13 mouse cellular contexts compared by ENCODE assay signal in the genomic region with DNA sequence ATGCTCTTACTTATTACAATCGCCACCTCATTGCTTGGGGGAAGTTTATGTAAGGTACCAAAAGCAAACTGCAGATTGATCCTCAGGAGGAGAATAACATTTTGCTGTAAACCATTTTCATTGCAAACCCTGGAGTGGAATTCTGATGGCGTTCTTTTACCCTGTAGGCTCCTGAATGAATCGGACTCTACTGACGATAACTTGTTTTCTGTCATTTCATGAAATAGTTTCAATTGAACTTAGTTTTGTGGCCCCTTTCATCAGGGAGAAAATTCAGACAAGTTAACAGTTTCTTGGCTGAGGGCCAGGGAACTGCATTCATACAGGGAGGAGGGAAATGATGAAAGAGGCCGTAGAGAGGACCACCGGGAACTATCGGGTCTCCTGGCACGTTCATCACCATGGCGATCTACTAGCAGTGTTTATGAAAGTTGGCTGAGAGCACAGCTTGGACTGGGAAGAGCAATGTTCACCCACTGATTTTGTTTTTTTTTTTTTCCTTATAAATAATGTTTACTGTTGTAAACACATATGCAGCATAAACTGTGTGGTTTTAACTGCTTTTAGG.
A peak's percentile ranks its signal among the peaks of the same experiment; 100 is the strongest.
DNase-seq lines count a peak whose midpoint lies in the region; ATAC-seq lines count a peak whose summit lies in the region.
"Had no signal": no experiment of that assay in that cellular context is flagged by ENCODE, and none has a peak within 500 bp of the region (broad histone marks: within the 10 kb centered on the region; RNA-seq: fewer than 3 reads in every experiment).

No protein-coding gene starts in this region.

- H3K36me3 ChIP-seq in kidney, embryonic 16.5 days (ENCODE audit: insufficient read depth, low read length) = no peaks in the 10 kb centered on the region
- H3K36me3 ChIP-seq in forebrain, embryonic 15.5 days = no peaks in the 10 kb centered on the region
- H3K36me3 ChIP-seq in limb, embryonic 15.5 days = no peaks in the 10 kb centered on the region
- H3K36me3 ChIP-seq: G1E; liver, embryonic 15.5 days had no signal

- intact Hi-C loops in gastrocnemius, postnatal 36 days (cut with DNase I) = no loop called here

- 0 out of 2 replicates have a peak overlapping the region, but pooled peaks have one; percentile 23 for H3K4me2 ChIP-seq in kidney, embryonic 16.5 days (replicated peaks; ENCODE audit: low read depth, low read length)
- H3K4me2 ChIP-seq in forebrain, embryonic 15.5 days (replicated peaks) = no peak overlapping the region
- H3K4me2 ChIP-seq in limb, embryonic 15.5 days = 0 out of 2 replicates have a peak overlapping the region, but pooled peaks have one; percentile 3
- H3K4me2 ChIP-seq: liver, embryonic 15.5 days had no signal

- H3K4me1 ChIP-seq in kidney, embryonic 16.5 days (ENCODE audit: insufficient read depth, low read length) = no peaks in the 10 kb centered on the region; the same call in 1 of the 2 replicates
- peaks cover 27% of the 10 kb centered on the region for H3K4me1 ChIP-seq in forebrain, embryonic 15.5 days
- no peaks in the 10 kb centered on the region for H3K4me1 ChIP-seq in limb, embryonic 15.5 days
- H3K4me1 ChIP-seq: liver, embryonic 15.5 days had no signal

- no peak overlapping the region for H3K27ac ChIP-seq in kidney, embryonic 16.5 days (ENCODE audit: low read length)
- no peak overlapping the region for H3K27ac ChIP-seq in forebrain, embryonic 15.5 days (replicated peaks)
- H3K27ac ChIP-seq in limb, embryonic 15.5 days = no peak overlapping the region
- H3K27ac ChIP-seq: liver, embryonic 15.5 days had no signal

- H3K4me3 ChIP-seq in kidney, embryonic 16.5 days (ENCODE audit: low read length) = no peak overlapping the region
- H3K4me3 ChIP-seq in forebrain, embryonic 15.5 days = no peak overlapping the region
- H3K4me3 ChIP-seq in limb, embryonic 15.5 days = no peak overlapping the region
- H3K4me3 ChIP-seq: erythroblast, embryonic 14.5 days; liver, embryonic 15.5 days had no signal

- 29% methylated on average over 9 of the region's 9 CpGs for WGBS in kidney, embryonic 16.5 days
- 10% methylated on average over 9 of the region's 9 CpGs for WGBS in forebrain, embryonic 15.5 days
- 14% methylated on average over 9 of the region's 9 CpGs for WGBS in limb, embryonic 15.5 days

- no peak overlapping the region for H3K9ac ChIP-seq in kidney, embryonic 16.5 days (replicated peaks; ENCODE audit: low read length)
- H3K9ac ChIP-seq in forebrain, embryonic 15.5 days (replicated peaks) = no peak overlapping the region
- H3K9ac ChIP-seq in limb, embryonic 15.5 days = no peak overlapping the region
- H3K9ac ChIP-seq: liver, embryonic 15.5 days had no signal

- ATAC-seq in kidney, embryonic 16.5 days (ENCODE audit: low FRiP score, low TSS enrichment) = no peak
- ATAC-seq in forebrain, embryonic 15.5 days (replicated peaks) = peak; percentile 68; the same call in 1 of the 2 replicates
- no peak for ATAC-seq in limb, embryonic 15.5 days (ENCODE audit: insufficient number of reproducible peaks, low FRiP score, low TSS enrichment, low read depth)
- no peak for ATAC-seq in erythroblast, adult 5-6 weeks (replicated peaks; ENCODE audit: low FRiP score, poor library complexity, severe bottlenecking)
- ATAC-seq: inflammation-experienced regulatory T-cells, adult 6 months had no signal

- DNase-seq in kidney, adult 8-10 months = no peak
- peak; percentile 59 for DNase-seq in embryo, embryonic 10.5 days (ENCODE audit: low spot score)
- DNase-seq in gastrocnemius, postnatal 36 days = no peak
- DNase-seq in frontal cortex, postnatal 10 days (ENCODE audit: low spot score in 2 of 2) = no peak
- DNase-seq: thymus, adult 2 months had no signal

- H3K27me3 ChIP-seq in kidney, embryonic 16.5 days (ENCODE audit: insufficient read depth, low read length) = no peaks in the 10 kb centered on the region
- no peaks in the 10 kb centered on the region for H3K27me3 ChIP-seq in forebrain, embryonic 15.5 days
- no peaks in the 10 kb centered on the region for H3K27me3 ChIP-seq in limb, embryonic 15.5 days
- H3K27me3 ChIP-seq: liver, embryonic 15.5 days had no signal

- H3K9me3 ChIP-seq in kidney, embryonic 16.5 days (ENCODE audit: low read length) = no peaks in the 10 kb centered on the region
- H3K9me3 ChIP-seq in forebrain, embryonic 15.5 days = no peaks in the 10 kb centered on the region
- H3K9me3 ChIP-seq in limb, embryonic 15.5 days = no peaks in the 10 kb centered on the region
- H3K9me3 ChIP-seq: G1E; liver, embryonic 15.5 days had no signal
